Mouse (Mus musculus) E14TG2a.4 (cell line): ENCODE data around the gene Igfbp2.

Experiments
- CTCF ChIP-seq: conservative IDR thresholded peaks from 2 replicates; pipeline ENCODE4 v1.5.1; 2014; ENCODE audit warnings: low read length
- NANOG ChIP-seq: IDR thresholded peaks from 2 replicates; pipeline ENCODE4 v1.6.1; 2014; ENCODE audit warnings: borderline replicate concordance, low read length, mixed read lengths
- POU5F1 ChIP-seq: IDR thresholded peaks from 2 replicates; pipeline ENCODE4 v1.6.1; 2014; ENCODE audit warnings: low read length, borderline replicate concordance

- no peak for TF ChIP-seq CTCF
- no peak for TF ChIP-seq NANOG
- TF ChIP-seq POU5F1 = no peak
Observed at GRCm38 (mm10) chr1:72857631-72858030, 33.3 kb downstream of the Igfbp2 start.
